Mouse (Mus musculus) NIH3T3 (cell line): ENCODE measurements around the gene Ddo.

Experiments
- DNase-seq: peaks from one replicate; pipeline ENCODE4 v3.0.0-alpha.2; 2012; ENCODE audit warnings: low read depth

Gene Ddo

DNA sequence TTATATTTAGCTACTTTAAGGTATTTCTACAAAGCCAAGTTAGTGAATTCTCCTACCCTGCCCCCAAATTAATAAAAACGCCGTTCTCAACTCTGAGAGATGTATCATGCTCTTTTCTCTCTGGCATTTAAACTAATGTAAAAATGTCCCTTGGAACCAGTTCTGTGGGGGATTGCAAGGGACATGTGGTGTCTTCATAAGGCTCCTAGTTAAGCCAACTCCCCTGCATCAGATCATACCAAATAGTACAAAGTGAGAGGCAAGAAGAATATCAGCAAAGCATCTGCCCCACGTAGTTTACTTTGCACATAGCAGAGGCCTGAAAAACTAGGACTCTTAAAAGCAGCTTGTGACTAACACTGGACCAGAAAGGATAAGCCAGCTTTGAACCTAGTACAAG is 86.9 kb downstream of the Ddo start:
- no peak for DNase-seq

DNA sequence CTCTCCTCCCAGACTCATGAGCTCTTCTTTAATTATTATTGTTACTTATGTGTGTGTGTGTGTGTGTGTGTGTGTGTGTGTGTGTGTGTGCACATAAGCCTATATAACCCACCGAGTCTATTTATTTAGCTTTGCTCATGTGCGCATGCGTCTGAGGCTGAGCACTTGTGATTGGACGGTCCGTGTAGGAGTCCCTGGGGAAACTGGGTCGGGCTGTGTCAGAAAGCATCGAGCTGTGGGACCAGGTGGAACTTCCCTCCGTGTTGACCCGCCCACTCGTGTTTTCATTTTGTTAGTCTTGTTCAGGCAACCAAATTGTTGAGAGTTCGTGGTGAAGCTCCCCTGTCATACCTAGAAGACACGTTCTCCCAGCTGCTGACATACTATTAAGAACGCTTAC is 88.6 kb downstream of the Ddo start:
- DNase-seq = no peak

DNA sequence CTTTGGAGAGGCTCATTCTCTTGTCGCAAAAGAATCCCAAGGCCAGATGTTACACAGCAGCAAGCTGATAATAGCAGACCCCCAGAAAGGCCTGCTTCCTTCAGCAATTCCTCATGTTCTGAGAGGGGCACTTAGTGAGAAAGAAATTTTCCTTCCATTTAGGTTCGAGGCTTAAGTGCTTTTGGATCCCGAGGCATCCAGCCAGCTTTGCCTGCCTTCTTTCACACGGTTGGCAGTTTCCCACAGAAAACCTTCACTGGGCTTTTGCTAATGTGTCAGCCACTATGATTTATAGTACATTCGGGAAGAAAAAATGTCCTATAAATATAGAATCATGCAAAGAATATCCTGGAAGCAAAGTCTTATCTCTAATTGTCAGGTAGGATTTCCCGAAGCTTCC is 89.3 kb downstream of the Ddo start:
- peak; percentile 13 for DNase-seq

DNA sequence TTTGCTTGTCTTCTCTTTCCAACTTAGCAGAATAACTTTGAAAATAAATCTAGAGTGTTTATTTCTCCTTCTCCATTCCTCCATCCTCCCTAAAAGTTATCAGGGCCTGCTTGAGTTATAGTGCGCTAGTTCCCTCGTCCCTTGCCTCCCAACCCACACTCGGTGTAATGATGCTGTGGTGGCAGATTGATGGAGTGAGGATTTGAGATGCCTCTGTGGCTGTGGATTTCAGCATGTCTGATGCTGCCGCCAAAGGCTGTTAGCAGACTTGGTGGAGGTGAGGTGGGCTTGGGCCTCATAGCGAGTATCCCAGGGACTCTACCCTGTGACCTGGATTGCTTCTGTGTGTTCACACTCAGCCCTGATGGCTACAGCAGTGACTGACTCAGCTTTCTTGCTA is 91.1 kb downstream of the Ddo start:
- no peak for DNase-seq

DNA sequence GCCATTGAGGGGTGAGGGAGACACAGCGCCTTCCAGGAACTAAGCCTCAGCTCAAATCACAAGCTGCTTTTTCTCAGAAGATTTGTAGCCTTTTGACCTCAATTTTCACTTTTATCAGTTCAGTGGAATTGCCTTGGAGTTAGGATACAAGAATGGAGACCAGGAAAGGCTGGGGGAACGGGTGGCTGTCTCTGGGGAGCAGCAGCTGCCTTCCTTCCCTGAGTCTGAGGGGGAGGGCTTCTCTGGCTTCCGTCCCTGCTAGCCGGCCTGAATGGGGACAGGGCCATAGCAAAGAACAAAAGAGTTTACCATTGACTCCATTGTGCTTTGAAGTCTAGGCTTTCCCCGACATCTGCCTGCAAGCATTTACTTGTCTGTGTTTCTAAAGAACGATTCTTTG is 94.5 kb downstream of the Ddo start:
- no peak for DNase-seq

DNA sequence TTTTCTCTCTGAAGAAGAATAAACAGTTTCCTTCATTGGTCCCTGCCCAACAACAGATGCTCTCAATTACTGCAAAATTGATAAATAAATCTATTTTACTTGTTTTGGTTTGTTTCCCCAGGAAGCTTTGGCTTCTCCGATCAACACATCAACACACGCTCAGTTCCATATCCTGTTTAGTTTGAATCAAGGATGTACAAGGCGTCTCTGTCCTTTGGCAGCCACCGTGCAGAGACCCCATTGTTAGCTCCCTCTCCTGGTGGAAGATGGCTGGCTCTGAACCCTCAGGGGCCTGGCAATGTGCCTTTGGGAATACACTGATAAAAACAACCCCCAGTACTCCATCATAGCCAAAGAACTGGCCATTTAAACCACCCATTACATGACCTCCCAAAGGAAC is 95.3 kb downstream of the Ddo start:
- no peak for DNase-seq

DNA sequence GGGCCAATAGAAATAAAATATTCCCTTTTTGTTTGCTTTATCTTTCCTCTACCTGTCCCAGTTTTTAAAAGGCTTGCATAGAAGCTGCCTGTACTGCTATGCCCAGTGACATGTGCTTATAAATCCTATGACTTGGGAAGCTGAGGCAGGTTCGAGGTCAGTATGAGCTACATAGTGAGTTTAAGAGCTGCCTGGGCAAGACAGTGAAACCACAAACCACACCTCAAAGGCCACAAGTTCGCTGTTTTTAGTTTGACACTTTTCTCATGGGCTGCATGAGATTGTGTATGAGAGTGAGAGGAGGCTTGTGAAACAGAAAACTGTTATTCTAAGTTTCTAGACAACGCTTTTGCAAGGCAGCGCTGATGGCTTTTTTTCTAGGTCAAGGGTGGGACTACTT is 95.7 kb downstream of the Ddo start:
- DNase-seq = no peak

DNA sequence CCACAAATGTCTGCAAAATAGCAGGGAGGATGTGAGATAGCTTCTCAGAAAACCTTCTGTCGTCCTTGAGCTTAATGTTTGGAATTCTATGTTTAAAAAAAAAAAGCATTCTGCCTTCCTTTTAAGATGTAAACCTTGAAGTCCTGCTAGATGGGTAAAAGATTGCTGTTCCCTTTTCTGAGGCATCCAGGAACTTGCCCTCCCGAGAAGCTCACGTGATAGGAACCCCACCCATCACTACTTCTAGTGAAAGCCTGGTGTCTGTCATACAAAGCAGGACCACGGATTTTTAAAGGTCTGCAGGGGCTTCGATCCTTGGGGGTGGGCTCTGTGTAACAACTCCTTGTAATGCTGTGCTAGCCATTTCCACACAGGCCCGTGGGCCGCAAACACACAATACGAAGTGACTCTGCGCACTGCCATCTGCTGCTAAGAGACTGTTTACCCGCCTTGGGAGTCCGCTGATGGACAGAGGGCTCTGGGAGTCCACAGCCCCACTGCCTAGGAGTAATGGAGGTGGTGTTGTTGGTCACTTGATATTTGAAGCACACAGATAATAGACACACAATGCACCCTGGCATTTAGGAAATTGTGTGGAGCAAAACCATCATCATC is 96.6 kb downstream of the Ddo start:
- no peak for DNase-seq

DNA sequence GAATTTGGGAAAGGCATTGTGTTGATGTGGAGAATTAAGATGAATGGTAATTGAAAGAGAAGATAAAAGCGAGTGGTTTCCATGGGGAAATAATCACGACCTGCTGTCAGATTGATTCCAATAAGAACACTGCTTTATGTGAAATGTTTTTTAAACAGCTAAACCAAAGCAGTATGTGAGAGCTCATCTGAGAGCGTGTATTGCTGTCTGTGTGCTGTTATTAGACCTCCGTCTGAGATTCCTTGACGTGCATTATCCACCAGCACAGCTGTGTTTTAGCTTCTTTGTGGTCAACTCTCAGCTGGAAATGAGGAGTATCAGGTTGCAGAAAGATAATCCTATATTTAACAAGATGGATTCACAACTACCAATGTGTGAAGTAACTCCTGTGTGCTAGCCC is 97.2 kb downstream of the Ddo start:
- DNase-seq = no peak

DNA sequence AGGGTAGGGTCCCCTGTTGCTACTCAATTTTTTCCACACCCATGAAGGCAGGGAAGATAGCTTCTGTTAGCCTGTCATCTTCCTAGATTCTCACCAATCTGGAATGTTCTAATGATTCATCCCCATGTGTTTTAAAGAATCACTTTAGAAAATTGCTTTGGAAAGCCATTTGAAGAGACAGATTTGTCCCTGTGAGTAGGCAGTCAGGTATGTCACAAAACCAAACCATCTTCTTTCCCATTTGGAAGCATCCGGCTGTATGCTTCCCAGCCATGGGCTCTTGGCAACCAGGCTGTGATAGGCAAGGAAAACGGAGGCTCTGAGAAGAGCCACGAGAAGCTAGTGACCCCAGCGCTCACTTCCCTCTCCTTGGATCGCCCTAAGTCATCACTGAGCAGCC is 100.4 kb downstream of the Ddo start:
- no peak for DNase-seq
